Mouse (Mus musculus) lung, postnatal 0 days (tissue): ENCODE data around the gene Wbp2nl.

Experiments used
- CTCF ChIP-seq: IDR thresholded peaks from 2 replicates; pipeline ENCODE4 v1.5.1; 2016; ENCODE audit warnings: antibody characterized with exemption, mild to moderate bottlenecking
- EP300 ChIP-seq: IDR thresholded peaks from 2 replicates; pipeline ENCODE4 v1.6.1; 2016; ENCODE audit warnings: antibody characterized with exemption, mild to moderate bottlenecking, control low read depth

DNA sequence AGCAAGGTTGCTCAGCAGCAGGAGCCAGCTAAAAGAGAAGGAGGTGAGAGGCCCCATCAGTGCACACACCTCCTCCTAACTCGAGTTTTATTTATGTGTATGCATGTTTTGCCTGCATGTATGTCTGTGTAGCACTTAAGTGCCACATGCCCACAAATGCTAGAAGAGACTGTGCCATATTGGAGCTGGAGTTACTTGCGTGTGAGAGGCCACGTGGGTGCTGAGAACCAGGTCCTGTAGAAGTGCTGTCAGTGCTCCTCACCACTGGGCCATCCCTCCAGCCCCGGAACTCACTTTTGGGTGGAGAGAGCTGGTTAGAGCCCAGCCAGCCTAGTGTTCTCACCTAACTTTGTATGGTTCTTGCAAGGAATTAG lies 48.5 kb downstream of the Wbp2nl start:
- no peak for TF ChIP-seq CTCF
- TF ChIP-seq EP300 = no peak
